Mouse (Mus musculus) heart, embryonic 16.5 days (tissue): Measurements from ENCODE around the gene Tmem30b. TPM values are rescaled to one million over a fixed set of nuclear protein-coding genes. Genes with fewer than 3 reads are reported as not detected.

Experiments
- ATAC-seq: fragments of 200-750 bp; cut with Nextera tagmentation; replicated peaks from 2 replicates; pipeline ENCODE4 v1.8.0; 2017; ENCODE audit warnings: moderate number of reproducible peaks; ENCODE audit not compliant: insufficient read depth, low FRiP score; ENCODE audit errors: extremely low read depth
- H3K27ac ChIP-seq: fragments of 300-500 bp; sonication (generic); 2 replicates; pipeline ENCODE4 v1.5.1; 2014; ENCODE audit warnings: mild to moderate bottlenecking, low read length, control low read depth, moderate library complexity
- H3K27me3 ChIP-seq: fragments of 300-500 bp; sonication (generic); 2 replicates; pipeline ENCODE4 v1.6.1; 2014; ENCODE audit warnings: low read length, mixed read lengths; ENCODE audit not compliant: control insufficient read depth, insufficient read depth
- H3K36me3 ChIP-seq: fragments of 300-500 bp; sonication (generic); 2 replicates; pipeline ENCODE4 v1.6.1; 2014; ENCODE audit not compliant: control insufficient read depth, insufficient read depth
- H3K4me1 ChIP-seq: fragments of 300-500 bp; sonication (generic); 2 replicates; pipeline ENCODE4 v1.6.1; 2014; ENCODE audit warnings: low read length, mixed read lengths; ENCODE audit not compliant: control insufficient read depth, insufficient read depth
- H3K4me2 ChIP-seq: fragments of 300-500 bp; sonication (generic); 2 replicates; pipeline ENCODE4 v1.6.1; 2014; ENCODE audit warnings: low read depth, mild to moderate bottlenecking, control low read depth, low read length
- H3K4me3 ChIP-seq: fragments of 300-500 bp; sonication (generic); 2 replicates; pipeline ENCODE4 v1.5.1; 2014; ENCODE audit warnings: mild to moderate bottlenecking, control low read depth, low read length
- H3K9ac ChIP-seq: fragments of 300-500 bp; sonication (generic); 2 replicates; pipeline ENCODE4 v1.6.1; 2014; ENCODE audit warnings: low read length, control low read depth
- H3K9me3 ChIP-seq: fragments of 300-500 bp; sonication (generic); replicated peaks from 2 replicates; pipeline ENCODE4 v1.6.1; 2016; ENCODE audit warnings: low read length; ENCODE audit not compliant: control insufficient read depth
- WGBS: fragments of 180-500 bp; shearing (Covaris S2); extraction: QIAGEN DNeasy Blood & Tissue Kit; methylation state at CpG from one replicate; pipeline ENCODE4 v1.1.7; 2014; 5-methylcytosine and 5-hydroxymethylcytosine counted together
- polyA plus RNA-seq: library from polyadenylated mRNA; unstranded; fragments of >200 nt; fragmentation: Nextera tagmentation; extraction: Ambion mirVana; gene quantifications from 2 replicates; pipeline ENCODE4 v1.2.1, GENCODE M21; 2015

The Tmem30b gene
- polyA plus RNA-seq, 1 experiment from 2014 or later = 3.0 TPM

DNA sequence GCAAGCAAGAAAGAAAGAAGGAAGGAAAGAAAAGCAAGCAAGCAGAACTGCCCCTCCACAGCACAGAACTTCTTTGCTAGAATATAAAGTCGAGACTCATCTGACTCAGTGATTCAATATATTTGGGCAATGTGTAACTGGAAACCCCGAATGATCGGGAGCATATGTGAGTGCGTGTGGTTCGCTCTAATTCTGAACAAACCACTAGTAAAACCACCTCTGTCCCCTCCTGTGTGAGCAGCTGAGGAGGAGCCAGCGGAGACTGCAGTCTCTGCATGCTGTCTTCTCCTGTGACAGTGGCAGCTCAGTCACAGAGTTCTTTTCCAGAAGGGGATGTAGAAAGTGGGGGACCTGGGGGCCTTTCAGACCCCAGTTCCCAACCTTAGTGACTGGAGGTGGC lies 31.5 kb downstream of the Tmem30b start:
- Histone ChIP-seq H3K4me1 (peaks cover 4% of the 10 kb centered on the region; the same call in 1 of the 2 replicates), H3K36me3 (no peaks in the 10 kb centered on the region), H3K9ac (no peak overlapping the region), H3K27me3 (no peaks in the 10 kb centered on the region), H3K4me2 (no peak overlapping the region), H3K9me3 (no peaks in the 10 kb centered on the region), H3K4me3 (no peak overlapping the region), H3K27ac (no peak overlapping the region)
- 65% methylated on average over 6 of the region's 6 CpGs for WGBS
- no peak for ATAC-seq

DNA sequence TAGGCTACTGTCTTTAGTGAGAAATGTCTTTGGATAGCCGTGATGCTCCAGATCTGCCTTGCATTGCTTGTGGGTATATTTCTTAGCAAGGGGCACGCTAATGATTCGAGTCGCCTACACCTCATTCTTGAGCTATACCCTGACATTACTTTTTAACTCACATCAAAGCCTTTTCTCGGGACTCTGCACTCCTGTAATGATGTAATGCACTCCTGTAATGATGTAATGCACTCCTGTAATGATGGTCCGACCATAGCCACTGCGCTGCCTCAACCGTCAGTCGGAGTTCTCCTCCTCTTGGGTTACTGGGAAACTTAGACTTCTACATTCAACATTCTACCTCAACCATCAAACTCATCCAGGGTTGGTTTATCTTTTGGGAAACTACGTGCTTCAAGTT lies 32.2 kb downstream of the Tmem30b start:
- Histone ChIP-seq H3K27me3 (no peaks in the 10 kb centered on the region), H3K27ac (no peak overlapping the region), H3K4me2 (no peak overlapping the region), H3K36me3 (no peaks in the 10 kb centered on the region), H3K4me1 (peaks cover 4% of the 10 kb centered on the region; the same call in 1 of the 2 replicates), H3K9ac (no peak overlapping the region), H3K9me3 (no peaks in the 10 kb centered on the region), H3K4me3 (no peak overlapping the region)
- no peak for ATAC-seq
- 87% methylated on average over 10 of the region's 10 CpGs for WGBS

DNA sequence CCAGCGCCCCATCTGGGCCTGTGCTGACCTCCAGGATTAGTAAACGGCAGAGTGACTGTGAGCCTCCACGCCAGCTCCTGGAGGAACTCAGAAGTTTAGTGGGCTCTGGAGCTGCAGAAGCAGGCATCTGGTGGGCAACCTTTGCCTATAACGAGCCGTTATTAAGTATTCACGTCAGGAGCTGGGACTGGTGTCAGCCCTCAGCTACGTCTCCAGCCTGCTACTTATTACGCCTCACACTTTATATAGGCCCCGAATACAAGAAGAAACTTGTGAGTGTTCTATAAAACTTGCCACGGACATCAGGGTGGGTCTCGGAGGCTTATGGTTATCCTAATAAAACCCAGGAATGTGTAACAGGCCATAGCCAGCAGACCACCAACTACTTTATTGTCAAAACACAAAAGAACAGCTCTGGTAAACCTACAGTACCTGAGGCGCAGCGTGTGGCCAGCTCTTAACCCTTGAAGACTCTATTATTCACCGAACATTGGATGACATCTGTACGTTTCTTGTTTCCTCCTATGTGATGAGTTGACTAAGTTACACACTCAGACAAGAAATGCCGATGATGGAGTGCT lies 34.6 kb downstream of the Tmem30b start:
- no peaks in the 10 kb centered on the region for H3K27me3 ChIP-seq
- WGBS = 84% methylated on average over 16 of the region's 16 CpGs

DNA sequence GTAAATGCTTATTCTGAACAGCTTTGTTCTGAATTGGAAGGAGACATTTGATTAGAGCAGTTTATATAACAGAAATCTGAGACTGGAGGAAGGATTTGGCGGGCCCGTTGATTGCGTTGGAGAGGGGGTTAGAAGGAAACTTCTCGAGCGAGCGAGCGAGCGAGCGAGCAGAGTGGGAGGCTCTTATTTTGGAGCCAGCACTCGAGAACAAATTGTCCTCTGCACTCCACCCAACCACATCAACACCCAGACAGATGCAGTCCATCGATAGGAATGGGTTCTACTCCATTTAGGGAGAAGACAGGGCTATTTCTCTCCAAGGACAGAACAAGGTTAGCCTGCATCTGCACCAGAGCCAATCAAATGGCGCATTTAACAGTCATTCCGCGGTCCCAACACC lies 39.1 kb downstream of the Tmem30b start:
- Histone ChIP-seq H3K9me3 (no peaks in the 10 kb centered on the region), H3K27me3 (no peaks in the 10 kb centered on the region), H3K4me1 (no peaks in the 10 kb centered on the region), H3K36me3 (no peaks in the 10 kb centered on the region), H3K9ac (no peak overlapping the region), H3K4me2 (no peak overlapping the region), H3K4me3 (no peak overlapping the region), H3K27ac (no peak overlapping the region)
- ATAC-seq = no peak
- WGBS = 68% methylated on average over 14 of the region's 14 CpGs

More for the DNA sequence above, 34.6 kb downstream of the Tmem30b start:
- no peaks in the 10 kb centered on the region for H3K36me3 ChIP-seq
- no peaks in the 10 kb centered on the region for H3K9me3 ChIP-seq
- no peak for ATAC-seq
- H3K4me2 ChIP-seq = no peak overlapping the region
- H3K27ac ChIP-seq = no peak overlapping the region
- no peaks in the 10 kb centered on the region for H3K4me1 ChIP-seq
- H3K9ac ChIP-seq = no peak overlapping the region
- no peak overlapping the region for H3K4me3 ChIP-seq

DNA sequence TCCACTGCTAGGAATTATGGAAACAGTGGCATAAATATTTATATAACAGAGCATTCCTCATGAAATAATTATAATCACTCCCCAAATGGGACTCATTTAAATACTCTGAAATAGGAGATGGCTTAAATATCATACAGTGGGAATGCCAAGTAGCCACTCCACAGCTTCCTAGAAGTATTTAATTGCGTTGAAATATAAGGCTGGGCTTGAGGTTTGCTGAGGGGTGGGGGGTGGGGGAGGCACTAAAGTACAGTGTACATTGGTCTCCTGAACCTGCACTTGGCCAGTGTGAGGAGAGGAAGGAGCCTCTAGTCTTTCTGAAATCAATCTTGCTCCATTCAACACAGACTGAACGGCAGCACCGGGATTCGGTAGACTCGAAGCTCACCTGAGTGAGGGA lies 39.5 kb downstream of the Tmem30b start:
- ATAC-seq = no peak
- Histone ChIP-seq H3K27ac (no peak overlapping the region), H3K4me2 (no peak overlapping the region), H3K9me3 (no peaks in the 10 kb centered on the region), H3K27me3 (no peaks in the 10 kb centered on the region), H3K9ac (no peak overlapping the region), H3K4me3 (no peak overlapping the region), H3K4me1 (no peaks in the 10 kb centered on the region), H3K36me3 (no peaks in the 10 kb centered on the region)
- WGBS = 78% methylated on average over 5 of the region's 5 CpGs

DNA sequence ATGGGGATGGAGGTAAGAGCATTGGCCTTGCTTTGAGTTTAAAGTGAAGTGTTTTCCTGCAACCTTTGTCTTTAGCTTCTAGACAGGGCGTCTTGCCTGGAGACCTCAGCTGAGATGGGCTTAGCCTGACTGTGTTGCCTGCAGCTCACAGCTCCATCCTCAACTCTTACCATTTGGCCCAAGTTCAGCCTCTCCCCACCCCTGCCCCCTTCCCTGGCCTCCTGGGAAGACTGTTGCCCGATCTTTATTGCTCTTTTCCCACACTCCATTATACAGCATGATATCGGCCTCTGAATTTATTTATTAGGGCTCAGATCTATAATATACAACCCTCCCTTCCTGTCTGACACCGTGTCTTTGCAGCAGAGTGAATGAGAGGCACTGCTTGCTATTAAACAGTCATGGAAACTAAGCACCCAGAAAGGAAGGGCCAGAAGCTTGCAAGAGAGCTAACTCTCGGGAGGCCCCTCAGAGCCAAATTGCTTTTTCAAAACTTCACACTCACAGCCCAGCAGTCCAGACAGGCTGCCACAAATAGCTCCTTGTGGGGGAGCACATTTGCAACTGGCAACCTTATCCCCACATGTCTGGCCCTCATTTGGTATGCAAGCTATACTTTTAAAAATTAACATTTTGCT lies 45.4 kb downstream of the Tmem30b start:
- H3K27ac ChIP-seq = peak overlapping the region; percentile 27; the same call in 1 of the 2 replicates
- WGBS = 37% methylated on average over 5 of the region's 5 CpGs

DNA sequence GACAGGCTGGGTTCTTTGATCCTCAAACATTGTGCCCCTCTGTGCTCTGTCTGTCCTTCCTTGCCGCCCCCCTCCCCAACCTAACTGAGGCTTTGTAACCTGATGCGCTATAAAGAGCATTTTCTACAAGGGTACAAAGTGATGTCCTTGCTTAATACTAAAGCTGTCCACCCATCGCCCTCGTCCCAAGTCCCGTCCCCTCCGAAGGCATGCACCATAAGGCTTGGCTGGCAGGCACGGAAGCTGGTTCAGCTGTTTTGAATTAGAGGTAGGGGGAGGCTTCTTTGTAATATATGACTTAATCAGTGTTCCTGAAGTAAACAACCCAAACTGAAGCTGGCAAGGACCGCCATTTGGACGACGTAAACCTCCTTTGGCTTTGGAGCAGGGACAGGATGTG lies 51.0 kb downstream of the Tmem30b start:
- 79% methylated on average over 10 of the region's 10 CpGs for WGBS
- no peaks in the 10 kb centered on the region for H3K9me3 ChIP-seq
- no peaks in the 10 kb centered on the region for H3K4me1 ChIP-seq
- ATAC-seq = no peak
- no peaks in the 10 kb centered on the region for H3K36me3 ChIP-seq
- H3K9ac ChIP-seq = no peak overlapping the region
- H3K27me3 ChIP-seq = no peaks in the 10 kb centered on the region
- no peak overlapping the region for H3K27ac ChIP-seq
- no peak overlapping the region for H3K4me3 ChIP-seq
- no peak overlapping the region for H3K4me2 ChIP-seq

More for the DNA sequence above, 45.4 kb downstream of the Tmem30b start:
- Histone ChIP-seq H3K4me1 (peaks cover 8% of the 10 kb centered on the region), H3K9me3 (no peaks in the 10 kb centered on the region), H3K9ac (no peak overlapping the region), H3K4me3 (no peak overlapping the region), H3K27me3 (no peaks in the 10 kb centered on the region), H3K36me3 (no peaks in the 10 kb centered on the region), H3K4me2 (no peak overlapping the region)
- peak; percentile 45; the same call in 1 of the 2 replicates for ATAC-seq

DNA sequence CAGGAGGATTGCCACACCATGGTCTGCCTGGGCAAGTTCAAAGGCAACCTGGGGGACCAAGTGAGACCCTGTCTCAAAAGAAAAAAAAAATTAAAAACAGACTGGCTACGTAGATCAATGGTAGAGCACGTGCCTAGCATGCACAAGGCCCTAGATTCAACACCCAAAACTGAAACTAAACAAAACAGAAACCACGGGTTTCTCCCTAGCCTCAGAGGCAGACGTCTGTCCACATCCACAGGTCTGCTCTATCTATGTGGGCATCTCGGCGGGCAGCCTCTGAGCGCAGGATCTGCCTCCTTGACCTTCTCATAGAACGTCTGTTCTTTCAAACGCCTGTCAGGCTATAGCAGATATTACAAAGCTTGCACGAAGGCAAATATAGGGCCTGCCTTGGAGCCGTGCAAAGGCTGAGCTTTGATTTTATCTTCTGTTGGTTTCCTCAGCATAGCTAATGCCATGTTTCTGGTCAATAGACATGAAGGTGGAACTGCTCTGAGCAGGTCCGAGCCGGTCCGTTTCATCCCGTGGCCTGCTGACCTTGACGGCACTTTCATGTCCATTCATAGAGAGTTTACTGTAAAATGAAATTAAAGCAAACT lies 52.2 kb downstream of the Tmem30b start:
- Histone ChIP-seq H3K9me3 (0 out of 2 replicates have a peak, but pooled peaks cover 6% of the 10 kb centered on the region), H3K4me1 (no peaks in the 10 kb centered on the region), H3K27me3 (no peaks in the 10 kb centered on the region), H3K36me3 (no peaks in the 10 kb centered on the region), H3K27ac (no peak overlapping the region), H3K4me2 (no peak overlapping the region), H3K9ac (no peak overlapping the region), H3K4me3 (no peak overlapping the region)
- ATAC-seq = no peak
- 82% methylated on average over 16 of the region's 16 CpGs for WGBS
